In genomic region chr1:64496803-64497202, GRCm38 (mm10) we compare ENCODE assay signal across 34 mouse cellular contexts.
"Had no signal": no experiment of that assay in that cellular context is flagged by ENCODE, and none has a peak within 500 bp of the region (broad histone marks: within the 10 kb centered on the region; RNA-seq: fewer than 3 reads in every experiment).

No protein-coding gene starts in this region.

- H3K4me2 ChIP-seq: heart, embryonic 11.5 days; heart, embryonic 12.5 days; heart, embryonic 13.5 days; heart, embryonic 15.5 days; hindbrain, embryonic 12.5 days; hindbrain, embryonic 13.5 days; hindbrain, embryonic 14.5 days; hindbrain, embryonic 15.5 days; intestine, embryonic 15.5 days; kidney, embryonic 15.5 days had no signal

- H3K4me3 ChIP-seq: heart, embryonic 10.5 days; heart, embryonic 12.5 days; heart, embryonic 13.5 days; heart, embryonic 15.5 days; hindbrain, embryonic 10.5 days; hindbrain, embryonic 12.5 days; hindbrain, embryonic 13.5 days; hindbrain, embryonic 15.5 days; intestine, embryonic 15.5 days; kidney, embryonic 15.5 days; layer of hippocampus, adult 2 months had no signal

- H3K27ac ChIP-seq: heart, embryonic 10.5 days; heart, embryonic 13.5 days; heart, embryonic 15.5 days; hindbrain, embryonic 10.5 days; hindbrain, embryonic 12.5 days; hindbrain, embryonic 13.5 days; hindbrain, embryonic 14.5 days; hindbrain, embryonic 15.5 days; intestine, embryonic 15.5 days; kidney, embryonic 15.5 days; kidney, postnatal 0 days; layer of hippocampus, adult 2 months had no signal

- H3K27me3 ChIP-seq: heart, embryonic 12.5 days; heart, embryonic 13.5 days; heart, embryonic 15.5 days; hindbrain, embryonic 12.5 days; hindbrain, embryonic 13.5 days; hindbrain, embryonic 15.5 days; intestine, embryonic 15.5 days; kidney, embryonic 15.5 days had no signal

- H3K4me1 ChIP-seq: heart, embryonic 10.5 days; heart, embryonic 12.5 days; heart, embryonic 13.5 days; heart, embryonic 15.5 days; hindbrain, embryonic 10.5 days; hindbrain, embryonic 12.5 days; hindbrain, embryonic 13.5 days; hindbrain, embryonic 15.5 days; intestine, embryonic 15.5 days; kidney, embryonic 15.5 days had no signal

- H3K36me3 ChIP-seq: heart, embryonic 10.5 days; heart, embryonic 12.5 days; heart, embryonic 13.5 days; heart, embryonic 15.5 days; hindbrain, embryonic 10.5 days; hindbrain, embryonic 12.5 days; hindbrain, embryonic 13.5 days; hindbrain, embryonic 15.5 days; intestine, embryonic 15.5 days; kidney, embryonic 15.5 days had no signal

- ATAC-seq: hindbrain, embryonic 16.5 days; inflammation-experienced regulatory T-cells, adult 6 months; intestine, embryonic 15.5 days; intestine, embryonic 16.5 days; intestine, postnatal 0 days had no signal

- H3K9me3 ChIP-seq: heart, embryonic 10.5 days; heart, embryonic 12.5 days; heart, embryonic 13.5 days; heart, embryonic 15.5 days; hindbrain, embryonic 10.5 days; hindbrain, embryonic 12.5 days; hindbrain, embryonic 13.5 days; hindbrain, embryonic 15.5 days; intestine, embryonic 15.5 days; kidney, embryonic 15.5 days had no signal

- H3K9ac ChIP-seq: heart, embryonic 12.5 days; heart, embryonic 13.5 days; heart, embryonic 15.5 days; hindbrain, embryonic 12.5 days; hindbrain, embryonic 13.5 days; hindbrain, embryonic 14.5 days; hindbrain, embryonic 15.5 days; intestine, embryonic 15.5 days; kidney, embryonic 15.5 days had no signal

- DNase-seq: heart, postnatal 10 days; heart, postnatal 14 days; heart, postnatal 36 days; heart, postnatal 4 days; kidney, adult 11 months; kidney, adult 18-20 months; kidney, adult 2 months; kidney, adult 8-10 months; kidney, adult 9 months; kidney, postnatal 10 days; kidney, postnatal 14 days; kidney, postnatal 25 days; kidney, postnatal 36 days; kidney, postnatal 4 days; layer of hippocampus, adult 9-11 months; layer of hippocampus, postnatal 36 days had no signal
